8 mouse cellular contexts compared by ENCODE assay signal in genomic region chr14:22745882-22746480, GRCm38 (mm10).
DNase-seq lines count a peak whose midpoint lies in the region; ATAC-seq and TF ChIP-seq lines count a peak whose summit lies in the region.

No protein-coding gene starts in this region.

- no peaks in the 10 kb centered on the region for H3K9me3 ChIP-seq in kidney, postnatal 0 days (replicated peaks; ENCODE audit: low read length)
- no peaks in the 10 kb centered on the region for H3K9me3 ChIP-seq in heart, postnatal 0 days (replicated peaks; ENCODE audit: control insufficient read depth, low read length)
- no peaks in the 10 kb centered on the region for H3K9me3 ChIP-seq in stomach, embryonic 15.5 days
- no peaks in the 10 kb centered on the region for H3K9me3 ChIP-seq in liver, postnatal 0 days (ENCODE audit: low read length)

- TF ChIP-seq CTCF in kidney, postnatal 0 days (IDR thresholded peaks at IDR 0.05; ENCODE audit: low read depth), result no peak
- TF ChIP-seq CTCF in heart, postnatal 0 days (IDR thresholded peaks at IDR 0.05; ENCODE audit: low read depth), result no peak
- TF ChIP-seq CTCF in liver, postnatal 0 days (IDR thresholded peaks at IDR 0.05; ENCODE audit: low read depth), result no peak

- no peak overlapping the region for H3K9ac ChIP-seq in kidney, postnatal 0 days (ENCODE audit: low read depth, low read length)
- no peak overlapping the region for H3K9ac ChIP-seq in heart, postnatal 0 days (replicated peaks; ENCODE audit: low read depth, low read length)
- H3K9ac ChIP-seq in stomach, embryonic 15.5 days, result no peak overlapping the region
- no peak overlapping the region for H3K9ac ChIP-seq in liver, postnatal 0 days (replicated peaks)

- no peak for TF ChIP-seq EP300 in heart, postnatal 0 days (IDR thresholded peaks at IDR 0.05; ENCODE audit: low read depth)
- TF ChIP-seq EP300 in liver, postnatal 0 days (IDR thresholded peaks at IDR 0.05; ENCODE audit: low read depth), result no peak

- intact Hi-C loops in gastrocnemius, postnatal 14 days (cut with DNase I; ENCODE audit: low total_unique reads), result no loop called here

- 19% methylated on average over 5 of the region's 5 CpGs for WGBS in kidney, postnatal 0 days
- 25% methylated on average over 5 of the region's 5 CpGs for WGBS in heart, postnatal 0 days
- 24% methylated on average over 5 of the region's 5 CpGs for WGBS in stomach, embryonic 15.5 days
- WGBS in liver, postnatal 0 days (ENCODE audit: insufficient replicate concordance), result 36% methylated on average over 5 of the region's 5 CpGs

- peak overlapping the region; percentile 7; the same call in 1 of the 2 replicates for H3K27ac ChIP-seq in kidney, postnatal 0 days
- H3K27ac ChIP-seq in heart, postnatal 0 days (ENCODE audit: low read depth), result 0 out of 2 replicates have a peak overlapping the region, but pooled peaks have one; percentile 43
- H3K27ac ChIP-seq in stomach, embryonic 15.5 days, result peak overlapping the region; percentile 73
- no peak overlapping the region for H3K27ac ChIP-seq in liver, postnatal 0 days (ENCODE audit: low read depth)

- no peak overlapping the region for H3K4me3 ChIP-seq in kidney, postnatal 0 days (replicated peaks; ENCODE audit: low read depth, low read length)
- H3K4me3 ChIP-seq in heart, postnatal 0 days (ENCODE audit: low read depth, low read length), result no peak overlapping the region
- H3K4me3 ChIP-seq in stomach, embryonic 15.5 days (replicated peaks), result no peak overlapping the region
- no peak overlapping the region for H3K4me3 ChIP-seq in liver, postnatal 0 days (ENCODE audit: low read depth, low read length)

- peaks cover 4% of the 10 kb centered on the region; the same call in 1 of the 2 replicates for H3K4me1 ChIP-seq in kidney, postnatal 0 days (replicated peaks; ENCODE audit: insufficient read depth, low read length)
- peaks cover 14% of the 10 kb centered on the region; the same call in 1 of the 2 replicates for H3K4me1 ChIP-seq in heart, postnatal 0 days (ENCODE audit: control insufficient read depth, insufficient read depth)
- peaks cover 7% of the 10 kb centered on the region; the same call in 1 of the 2 replicates for H3K4me1 ChIP-seq in stomach, embryonic 15.5 days
- H3K4me1 ChIP-seq in liver, postnatal 0 days (ENCODE audit: insufficient read depth), result no peaks in the 10 kb centered on the region

- ATAC-seq in kidney, postnatal 0 days (replicated peaks; ENCODE audit: low FRiP score, low read depth), result no peak
- no peak for ATAC-seq in heart, postnatal 0 days (ENCODE audit: insufficient read depth, low read depth)
- ATAC-seq in stomach, embryonic 15.5 days (ENCODE audit: insufficient read depth, low FRiP score, low read depth), result peak; percentile 58
- no peak for ATAC-seq in liver, postnatal 0 days

- DNase-seq in kidney, postnatal 0 days (ENCODE audit: low spot score), result peak; percentile 58
- no peak for DNase-seq in kidney, adult 9 months
- DNase-seq in heart, postnatal 0 days (ENCODE audit: low spot score), result no peak
- DNase-seq in lung, postnatal 10 days, result peak; percentile 67
- no peak for DNase-seq in spleen, adult 18-20 months
- DNase-seq in gastrocnemius, postnatal 14 days, result no peak
- no peak for DNase-seq in liver, postnatal 0 days

- no peaks in the 10 kb centered on the region for H3K36me3 ChIP-seq in kidney, postnatal 0 days (ENCODE audit: insufficient read depth, low read length)
- H3K36me3 ChIP-seq in heart, postnatal 0 days (replicated peaks; ENCODE audit: control insufficient read depth, insufficient read depth, low read length), result no peaks in the 10 kb centered on the region
- H3K36me3 ChIP-seq in stomach, embryonic 15.5 days, result no peaks in the 10 kb centered on the region
- H3K36me3 ChIP-seq in liver, postnatal 0 days (replicated peaks; ENCODE audit: insufficient read depth, low read length), result no peaks in the 10 kb centered on the region

- no peak overlapping the region for H3K4me2 ChIP-seq in kidney, postnatal 0 days (ENCODE audit: low read length)
- H3K4me2 ChIP-seq in heart, postnatal 0 days (ENCODE audit: low read depth, low read length), result no peak overlapping the region
- no peak overlapping the region for H3K4me2 ChIP-seq in stomach, embryonic 15.5 days
- H3K4me2 ChIP-seq in liver, postnatal 0 days (ENCODE audit: low read depth, low read length), result no peak overlapping the region

- no peaks in the 10 kb centered on the region for H3K27me3 ChIP-seq in kidney, postnatal 0 days (ENCODE audit: insufficient read depth, low read length)
- no peaks in the 10 kb centered on the region for H3K27me3 ChIP-seq in heart, postnatal 0 days (ENCODE audit: control insufficient read depth, insufficient read depth, low read length)
- no peaks in the 10 kb centered on the region for H3K27me3 ChIP-seq in stomach, embryonic 15.5 days (replicated peaks)
- H3K27me3 ChIP-seq in liver, postnatal 0 days (ENCODE audit: insufficient read depth, low read length), result no peaks in the 10 kb centered on the region

Comparison
In these comparisons a context has a peak if more than half of its experiments do, and no peak if none do; other contexts are left out.
1. DNase-seq: peak in kidney, postnatal 0 days (single experiment) and lung, postnatal 10 days (single experiment); none in kidney, adult 9 months (single experiment), heart, postnatal 0 days (single experiment), spleen, adult 18-20 months (0 of 2), gastrocnemius, postnatal 14 days (single experiment) and liver, postnatal 0 days (single experiment).